Mouse (Mus musculus): Measurements from ENCODE around the gene Gm20708. TPM values are rescaled to one million over a fixed set of nuclear protein-coding genes. Genes with fewer than 3 reads are reported as not detected.

Gene Gm20708
- polyA plus RNA-seq, 1 experiment from 2014 or later, result 0.58 TPM

DNA sequence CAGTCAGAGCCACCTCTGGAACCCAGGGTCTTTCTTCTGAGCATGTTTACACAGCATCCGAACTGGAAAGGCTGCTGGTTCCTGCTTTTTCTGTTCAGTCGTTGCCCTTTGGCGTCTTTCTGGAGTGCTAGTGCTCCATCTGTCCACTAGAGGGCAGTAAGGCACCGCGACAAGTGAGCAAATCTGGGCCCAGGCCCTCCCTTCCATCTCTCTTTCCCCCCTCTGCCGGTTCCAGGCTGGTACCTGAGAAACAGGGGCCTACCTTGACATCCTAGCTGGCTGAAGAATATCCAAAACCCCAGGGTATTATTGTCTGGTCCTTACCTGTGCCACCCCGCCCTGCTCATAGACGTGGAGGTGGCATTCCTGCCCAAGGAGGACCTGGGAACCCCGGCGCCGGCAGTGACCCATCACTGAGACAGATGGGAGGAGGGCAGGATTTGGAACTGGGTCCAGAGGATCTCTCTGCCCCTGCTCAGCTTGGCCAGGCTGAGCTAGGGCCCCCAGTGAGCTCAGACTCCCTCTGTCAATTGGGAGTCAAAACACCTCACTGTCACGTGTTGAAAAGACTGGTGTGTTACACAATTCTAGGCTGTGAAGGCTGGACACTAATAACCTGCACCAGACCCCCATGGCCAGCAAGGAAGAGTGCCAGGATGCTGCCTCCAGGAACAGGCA lies 61.4 kb downstream of the Gm20708 start:
- Histone ChIP-seq H3K4me1 (ENCODE audit: control insufficient read depth, insufficient read depth, low read length) (peaks cover 6% of the 10 kb centered on the region; the same call in 1 of the 2 replicates), H3K9ac (ENCODE audit: low read depth, low read length) (no peak overlapping the region), H3K27ac (ENCODE audit: low read depth, low read length) (no peak overlapping the region), H3K36me3 (ENCODE audit: control insufficient read depth, insufficient read depth, low read length) (no peaks in the 10 kb centered on the region), H3K27me3 (ENCODE audit: control insufficient read depth, insufficient read depth, low read length) (no peaks in the 10 kb centered on the region), H3K9me3 (ENCODE audit: control insufficient read depth, low read length) (no peaks in the 10 kb centered on the region), H3K4me2 (replicated peaks; ENCODE audit: low read depth, low read length) (no peak overlapping the region), H3K4me3 (ENCODE audit: low read length) (no peak overlapping the region)
- 40% methylated on average over 12 of the region's 12 CpGs for WGBS
- peak; percentile 23; the same call in 1 of the 2 replicates for ATAC-seq (ENCODE audit: low FRiP score, low TSS enrichment)

DNA sequence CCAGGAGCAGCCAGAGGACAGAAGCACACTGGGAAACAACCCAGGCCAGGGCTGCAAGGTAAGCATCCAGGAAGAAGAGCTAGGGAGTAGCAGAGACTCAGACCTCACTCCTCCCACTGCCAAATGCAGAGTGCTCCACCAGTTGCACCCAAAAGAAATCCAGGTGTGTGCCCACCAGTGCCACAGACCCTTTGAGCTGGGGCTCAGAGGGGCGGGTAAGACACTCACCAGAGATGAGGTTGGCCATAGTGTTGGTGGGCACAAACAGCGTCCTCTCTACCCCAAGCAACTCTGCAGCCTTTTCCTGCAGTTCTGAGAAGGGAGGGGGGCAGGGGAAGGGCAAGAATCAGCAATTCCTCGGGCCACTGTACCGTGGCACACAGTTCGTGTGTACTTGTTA lies 61.9 kb downstream of the Gm20708 start:
- Histone ChIP-seq H3K9me3 (ENCODE audit: control insufficient read depth, low read length) (no peaks in the 10 kb centered on the region), H3K4me2 (replicated peaks; ENCODE audit: low read depth, low read length) (no peak overlapping the region), H3K9ac (ENCODE audit: low read depth, low read length) (no peak overlapping the region), H3K27ac (ENCODE audit: low read depth, low read length) (no peak overlapping the region), H3K27me3 (ENCODE audit: control insufficient read depth, insufficient read depth, low read length) (no peaks in the 10 kb centered on the region), H3K4me3 (ENCODE audit: low read length) (no peak overlapping the region), H3K36me3 (ENCODE audit: control insufficient read depth, insufficient read depth, low read length) (no peaks in the 10 kb centered on the region), H3K4me1 (ENCODE audit: control insufficient read depth, insufficient read depth, low read length) (peaks cover under 1% of the 10 kb centered on the region; the same call in 1 of the 2 replicates)
- ATAC-seq (ENCODE audit: low FRiP score, low TSS enrichment), result no peak
- 66% methylated on average over 5 of the region's 5 CpGs for WGBS

DNA sequence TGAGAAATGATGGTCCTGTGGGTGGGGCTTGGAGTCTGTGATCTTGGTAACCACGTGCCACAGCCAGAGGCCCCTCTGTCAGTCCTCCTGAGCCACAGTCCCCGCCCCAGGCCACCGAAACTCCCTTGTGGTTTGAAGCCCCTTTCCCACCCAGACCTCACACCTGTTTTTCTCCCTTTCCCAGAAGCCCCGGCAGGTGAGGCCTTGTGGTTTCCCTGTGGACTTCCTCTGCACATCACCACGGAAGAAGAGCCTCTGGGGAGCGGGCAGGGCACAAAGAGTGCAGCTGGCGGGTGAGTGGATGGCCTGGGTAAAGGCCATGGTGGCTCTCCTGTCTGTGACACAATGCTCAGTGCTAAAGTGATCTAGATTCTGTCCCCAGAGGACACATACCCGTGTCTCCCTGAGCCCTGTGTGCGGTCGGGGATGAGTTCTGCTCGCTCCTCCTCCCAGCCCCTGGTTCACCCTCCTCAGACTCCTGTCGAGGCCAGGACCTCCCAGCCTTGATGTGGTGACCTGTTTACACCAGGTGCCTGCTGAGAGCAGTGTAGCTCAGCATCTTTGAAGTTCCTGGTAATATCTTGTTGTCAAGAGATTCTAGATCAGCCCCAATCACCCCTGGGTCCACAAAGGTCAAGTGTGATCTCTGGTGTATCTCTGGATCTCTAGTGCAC lies 62.6 kb downstream of the Gm20708 start:
- 63% methylated on average over 12 of the region's 12 CpGs for WGBS
- H3K9me3 ChIP-seq (ENCODE audit: control insufficient read depth, low read length), result no peaks in the 10 kb centered on the region
- no peak overlapping the region for H3K27ac ChIP-seq (ENCODE audit: low read depth, low read length)
- H3K4me3 ChIP-seq (ENCODE audit: low read length), result no peak overlapping the region
- H3K36me3 ChIP-seq (ENCODE audit: control insufficient read depth, insufficient read depth, low read length), result no peaks in the 10 kb centered on the region
- no peaks in the 10 kb centered on the region for H3K27me3 ChIP-seq (ENCODE audit: control insufficient read depth, insufficient read depth, low read length)
- ATAC-seq (ENCODE audit: low FRiP score, low TSS enrichment), result no peak
- no peaks in the 10 kb centered on the region for H3K4me1 ChIP-seq (ENCODE audit: control insufficient read depth, insufficient read depth, low read length)
- no peak overlapping the region for H3K9ac ChIP-seq (ENCODE audit: low read depth, low read length)
- H3K4me2 ChIP-seq (replicated peaks; ENCODE audit: low read depth, low read length), result no peak overlapping the region

GRCm38 (mm10) chr11:117872861-117873608 lies 63.6 kb downstream of the Gm20708 start, which contains the start of gene Tha1:
Gene Tha1, minus strand, starts transcription at chr11:117873481.
- Histone ChIP-seq H3K9ac (ENCODE audit: low read depth, low read length) (peak within 1 kb of the TSS; percentile 54), H3K36me3 (ENCODE audit: control insufficient read depth, insufficient read depth, low read length) (no peaks in the 10 kb centered on the region), H3K4me2 (replicated peaks; ENCODE audit: low read depth, low read length) (peak within 1 kb of the TSS; percentile 97), H3K4me3 (ENCODE audit: low read length) (peak within 1 kb of the TSS; percentile 58), H3K27ac (ENCODE audit: low read depth, low read length) (no peak within 1 kb of the TSS), H3K9me3 (ENCODE audit: control insufficient read depth, low read length) (no peaks in the 10 kb centered on the region), H3K27me3 (ENCODE audit: control insufficient read depth, insufficient read depth, low read length) (no peaks in the 10 kb centered on the region), H3K4me1 (ENCODE audit: control insufficient read depth, insufficient read depth, low read length) (peaks cover 3% of the 10 kb centered on the region)
- ATAC-seq (ENCODE audit: low FRiP score, low TSS enrichment), result peak; percentile 83
- 1% methylated on average over 51 of the region's 51 CpGs for WGBS

DNA sequence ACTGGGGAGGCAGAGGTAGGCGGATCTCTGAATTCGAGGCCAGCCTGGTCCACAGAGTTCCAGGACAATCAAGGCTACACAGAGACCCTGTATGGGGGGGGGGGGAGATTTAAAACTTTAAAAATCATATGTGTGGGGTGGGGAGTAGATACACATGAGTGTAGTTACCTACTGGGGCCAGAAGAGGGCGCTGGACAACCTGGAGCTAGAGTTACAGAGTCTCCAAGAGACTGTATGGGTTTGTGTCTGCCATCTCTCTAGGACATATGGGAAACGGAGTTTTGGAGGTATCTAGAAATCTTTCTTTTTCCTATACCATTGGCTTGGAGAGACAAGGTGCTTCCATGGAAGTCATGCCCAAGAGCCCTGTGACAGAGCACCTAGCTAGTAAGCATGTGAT lies 65.0 kb downstream of the Gm20708 start:
- H3K36me3 ChIP-seq (ENCODE audit: control insufficient read depth, insufficient read depth, low read length), result no peaks in the 10 kb centered on the region
- H3K4me3 ChIP-seq (ENCODE audit: low read length), result no peak overlapping the region

DNA sequence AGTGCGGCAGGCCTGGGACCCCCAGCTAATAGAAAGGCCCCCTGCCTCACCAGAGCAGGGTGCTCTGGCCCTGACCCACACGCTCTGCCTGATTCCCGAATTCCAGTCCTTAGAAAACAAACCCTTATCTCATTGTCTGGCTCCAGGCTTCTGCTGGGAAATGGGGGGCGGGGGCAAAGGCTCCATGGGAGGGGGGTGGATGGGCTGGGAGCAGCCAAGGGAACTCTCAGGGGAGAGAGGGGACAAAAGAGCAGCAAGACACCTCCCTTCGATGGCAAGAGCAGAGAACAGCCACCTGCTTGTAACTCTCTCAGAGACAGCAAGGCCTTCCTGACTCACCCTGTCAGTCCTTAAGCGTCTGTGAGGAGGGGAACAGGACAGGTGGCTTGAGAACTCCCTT lies 66.2 kb downstream of the Gm20708 start:
- no peak overlapping the region for H3K27ac ChIP-seq (ENCODE audit: low read depth, low read length)
- WGBS, result 40% methylated on average over 6 of the region's 6 CpGs

More for the DNA sequence above, 65.0 kb downstream of the Gm20708 start:
- peaks cover 15% of the 10 kb centered on the region for H3K4me1 ChIP-seq (ENCODE audit: control insufficient read depth, insufficient read depth, low read length)
- H3K9ac ChIP-seq (ENCODE audit: low read depth, low read length), result no peak overlapping the region
- no peak overlapping the region for H3K27ac ChIP-seq (ENCODE audit: low read depth, low read length)
- WGBS, result 64% methylated on average over 4 of the region's 4 CpGs
- no peak overlapping the region for H3K4me2 ChIP-seq (replicated peaks; ENCODE audit: low read depth, low read length)
- no peaks in the 10 kb centered on the region for H3K27me3 ChIP-seq (ENCODE audit: control insufficient read depth, insufficient read depth, low read length)
- no peaks in the 10 kb centered on the region for H3K9me3 ChIP-seq (ENCODE audit: control insufficient read depth, low read length)
- ATAC-seq (ENCODE audit: low FRiP score, low TSS enrichment), result no peak

DNA sequence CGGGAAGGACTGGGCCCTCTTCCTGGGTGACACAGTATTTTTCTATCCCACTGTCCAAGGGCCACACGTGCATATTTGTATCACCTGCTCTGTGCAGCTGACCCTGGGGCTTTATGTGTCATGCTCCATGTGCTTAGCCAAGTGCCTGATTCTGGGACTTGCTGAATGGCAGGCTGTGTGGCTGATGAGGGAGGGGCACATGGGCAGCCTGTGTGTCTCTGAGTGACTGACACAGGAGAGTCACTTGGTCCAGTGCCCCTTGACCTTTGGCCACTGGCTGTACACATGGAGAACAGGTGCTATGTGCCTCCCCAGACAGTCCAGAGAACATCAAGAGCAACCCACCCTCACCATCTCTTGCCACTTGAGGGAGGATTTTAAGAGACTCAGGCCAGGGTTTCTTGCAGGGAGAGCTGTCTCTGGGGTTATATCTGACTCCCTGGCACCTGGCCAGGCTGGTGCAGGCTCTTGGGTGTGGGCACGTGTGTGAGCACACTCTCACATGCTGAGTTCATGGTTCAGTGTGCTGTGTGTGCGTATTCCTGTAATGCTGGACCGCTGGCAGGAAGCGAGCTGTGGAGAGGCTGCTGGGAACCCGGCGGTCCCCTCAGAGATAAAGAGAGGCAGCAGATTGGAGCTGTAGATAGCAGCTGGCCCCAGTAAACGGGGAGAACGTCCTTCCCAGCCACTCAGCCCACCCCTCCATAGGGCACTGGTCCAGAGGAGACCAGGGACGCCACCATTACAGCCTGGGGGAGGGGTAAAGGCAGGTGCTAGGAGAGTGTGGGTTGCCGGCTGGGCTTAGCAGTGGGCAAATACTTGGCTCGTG lies 68.7 kb downstream of the Gm20708 start:
- peaks cover 43% of the 10 kb centered on the region for H3K4me1 ChIP-seq (ENCODE audit: control insufficient read depth, insufficient read depth, low read length)
- no peak overlapping the region for H3K4me3 ChIP-seq (ENCODE audit: low read length)
- 24% methylated on average over 13 of the region's 13 CpGs for WGBS
- ATAC-seq (ENCODE audit: low FRiP score, low TSS enrichment), result peak; percentile 25
- no peaks in the 10 kb centered on the region for H3K36me3 ChIP-seq (ENCODE audit: control insufficient read depth, insufficient read depth, low read length)
- no peaks in the 10 kb centered on the region for H3K9me3 ChIP-seq (ENCODE audit: control insufficient read depth, low read length)
- 0 out of 2 replicates have a peak overlapping the region, but pooled peaks have one; percentile 18 for H3K9ac ChIP-seq (ENCODE audit: low read depth, low read length)
- peak overlapping the region; percentile 48; the same call in 1 of the 2 replicates for H3K27ac ChIP-seq (ENCODE audit: low read depth, low read length)
- no peaks in the 10 kb centered on the region for H3K27me3 ChIP-seq (ENCODE audit: control insufficient read depth, insufficient read depth, low read length)
- no peak overlapping the region; the same call in 1 of the 2 replicates for H3K4me2 ChIP-seq (replicated peaks; ENCODE audit: low read depth, low read length)

More for the DNA sequence above, 66.2 kb downstream of the Gm20708 start:
- Histone ChIP-seq H3K9me3 (ENCODE audit: control insufficient read depth, low read length) (no peaks in the 10 kb centered on the region), H3K36me3 (ENCODE audit: control insufficient read depth, insufficient read depth, low read length) (no peaks in the 10 kb centered on the region), H3K4me1 (ENCODE audit: control insufficient read depth, insufficient read depth, low read length) (peaks cover 22% of the 10 kb centered on the region), H3K27me3 (ENCODE audit: control insufficient read depth, insufficient read depth, low read length) (no peaks in the 10 kb centered on the region), H3K4me2 (replicated peaks; ENCODE audit: low read depth, low read length) (no peak overlapping the region), H3K4me3 (ENCODE audit: low read length) (no peak overlapping the region), H3K9ac (ENCODE audit: low read depth, low read length) (no peak overlapping the region)
- ATAC-seq (ENCODE audit: low FRiP score, low TSS enrichment), result no peak

- Histone ChIP-seq H3K4me3 (ENCODE audit: low read length) (no peak overlapping the region), H3K27ac (ENCODE audit: low read depth, low read length) (peak overlapping the region; percentile 48; the same call in 1 of the 2 replicates), H3K4me2 (replicated peaks; ENCODE audit: low read depth, low read length) (no peak overlapping the region), H3K9me3 (ENCODE audit: control insufficient read depth, low read length) (no peaks in the 10 kb centered on the region), H3K27me3 (ENCODE audit: control insufficient read depth, insufficient read depth, low read length) (no peaks in the 10 kb centered on the region), H3K36me3 (ENCODE audit: control insufficient read depth, insufficient read depth, low read length) (no peaks in the 10 kb centered on the region), H3K9ac (ENCODE audit: low read depth, low read length) (no peak overlapping the region), H3K4me1 (ENCODE audit: control insufficient read depth, insufficient read depth, low read length) (peaks cover 43% of the 10 kb centered on the region)
- WGBS, result 31% methylated on average over 8 of the region's 8 CpGs
- no peak for ATAC-seq (ENCODE audit: low FRiP score, low TSS enrichment)
Measured at GRCm38 (mm10) chr11:117878892-117879291, 69.4 kb downstream of the Gm20708 start.

Measured in kidney, embryonic 14.5 days (tissue).